Mouse (Mus musculus) liver, postnatal 0 days (tissue): Measurements from ENCODE around the gene Zbtb6. TPM values are rescaled to one million over a fixed set of nuclear protein-coding genes. Genes with fewer than 3 reads are reported as not detected.
A peak's percentile ranks its signal among the peaks of the same experiment; 100 is the strongest.

Experiments
- ATAC-seq: fragments of 200-750 bp; cut with Nextera tagmentation; 2 replicates; pipeline ENCODE4 v1.8.0; 2017; ENCODE audit warnings: mild to moderate bottlenecking, moderate library complexity
- DNase-seq: peaks from one replicate; pipeline ENCODE4 v3.0.0-alpha.2; 2016
- H3K27ac ChIP-seq: fragments of 300-500 bp; sonication (generic); 2 replicates; pipeline ENCODE4 v1.5.1; 2014; ENCODE audit warnings: antibody characterized with exemption, moderate library complexity, mild to moderate bottlenecking, low read depth
- H3K27me3 ChIP-seq: fragments of 300-500 bp; sonication (generic); 2 replicates; pipeline ENCODE4 v1.6.1; 2014; ENCODE audit warnings: low read length, control low read depth, mixed read lengths; ENCODE audit not compliant: insufficient read depth
- H3K36me3 ChIP-seq: fragments of 300-500 bp; sonication (generic); replicated peaks from 2 replicates; pipeline ENCODE4 v1.6.1; 2014; ENCODE audit warnings: mild to moderate bottlenecking, control low read depth, low read length, moderate library complexity, mixed read lengths; ENCODE audit not compliant: insufficient read depth
- H3K4me1 ChIP-seq: fragments of 300-500 bp; sonication (generic); 2 replicates; pipeline ENCODE4 v1.6.1; 2014; ENCODE audit warnings: antibody characterized with exemption, mild to moderate bottlenecking, control low read depth; ENCODE audit not compliant: insufficient read depth
- H3K4me2 ChIP-seq: fragments of 300-500 bp; sonication (generic); 2 replicates; pipeline ENCODE4 v1.6.1; 2014; ENCODE audit warnings: low read depth, mild to moderate bottlenecking, low read length, moderate library complexity, mixed read lengths
- H3K4me3 ChIP-seq: fragments of 300-500 bp; sonication (generic); 2 replicates; pipeline ENCODE4 v1.5.1; 2014; ENCODE audit warnings: low read depth, low read length
- H3K9ac ChIP-seq: fragments of 300-500 bp; sonication (generic); replicated peaks from 2 replicates; pipeline ENCODE4 v1.6.1; 2014; ENCODE audit warnings: mild to moderate bottlenecking, moderate library complexity
- H3K9me3 ChIP-seq: fragments of 300-500 bp; sonication (generic); 2 replicates; pipeline ENCODE4 v1.6.1; 2016; ENCODE audit warnings: mild to moderate bottlenecking, control low read depth, low read length, mixed read lengths
- CTCF ChIP-seq: sonication (generic); IDR thresholded peaks from 2 replicates; pipeline ENCODE4 v1.5.1; 2016; ENCODE audit warnings: antibody characterized with exemption, low read depth
- EP300 ChIP-seq: IDR thresholded peaks from 2 replicates; pipeline ENCODE4 v1.6.1; 2016; ENCODE audit warnings: antibody characterized with exemption, low read depth, mild to moderate bottlenecking
- WGBS: fragments of 180-500 bp; shearing (Covaris S2); extraction: QIAGEN DNeasy Blood & Tissue Kit; methylation state at CpG from one replicate; pipeline ENCODE4 v1.1.7; 2014; ENCODE audit not compliant: insufficient replicate concordance; 5-methylcytosine and 5-hydroxymethylcytosine counted together
- polyA plus RNA-seq: library from polyadenylated mRNA; unstranded; fragments of >200 nt; fragmentation: Nextera tagmentation; extraction: Ambion mirVana; gene quantifications from 2 replicates; pipeline ENCODE4 v1.2.1, GENCODE M21; 2015

The Zbtb6 gene
- polyA plus RNA-seq, 1 experiment from 2014 or later = 1.4 TPM

DNA sequence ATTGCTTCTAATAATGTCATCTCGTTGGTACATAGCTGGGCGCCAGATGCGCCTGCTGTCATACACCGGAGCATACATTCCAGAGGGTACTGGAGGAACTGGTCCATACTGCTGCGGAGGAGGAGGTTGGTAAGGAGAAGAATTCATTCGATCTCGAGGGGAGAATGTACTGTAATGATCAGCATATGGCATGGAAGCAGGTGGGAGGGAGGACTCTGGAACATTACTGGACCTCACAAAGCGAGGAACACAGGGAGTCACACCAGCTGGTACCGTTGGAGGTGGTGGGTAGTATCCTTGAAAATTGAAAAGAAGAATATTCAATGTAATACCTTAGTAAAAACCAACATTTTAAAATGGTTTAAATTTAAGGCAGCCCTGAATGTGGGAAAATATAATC, 60.0 kb downstream of the Zbtb6 start:
- Histone ChIP-seq H3K4me1 (no peaks in the 10 kb centered on the region), H3K27me3 (no peaks in the 10 kb centered on the region), H3K9me3 (no peaks in the 10 kb centered on the region), H3K4me2 (no peak overlapping the region), H3K9ac (no peak overlapping the region), H3K4me3 (no peak overlapping the region), H3K36me3 (peaks cover 43% of the 10 kb centered on the region), H3K27ac (no peak overlapping the region)
- ATAC-seq = no peak
- 90% methylated on average over 9 of the region's 9 CpGs for WGBS
- TF ChIP-seq CTCF (no peak), EP300 (no peak)
- no peak for DNase-seq

- H3K4me3 ChIP-seq = no peak overlapping the region
- 60% methylated on average over 2 of the region's 2 CpGs for WGBS
- no peaks in the 10 kb centered on the region for H3K9me3 ChIP-seq
- H3K36me3 ChIP-seq = peaks cover 53% of the 10 kb centered on the region
- H3K27me3 ChIP-seq = no peaks in the 10 kb centered on the region
- TF ChIP-seq EP300 (no peak), CTCF (peak; percentile 89)
- H3K9ac ChIP-seq = no peak overlapping the region
- no peak overlapping the region for H3K4me2 ChIP-seq
- H3K4me1 ChIP-seq = no peaks in the 10 kb centered on the region
- ATAC-seq (no peak), DNase-seq (peak; percentile 73)
- H3K27ac ChIP-seq = no peak overlapping the region
Measured at GRCm38 (mm10) chr2:37380189-37380588, 62.8 kb downstream of the Zbtb6 start.

DNA sequence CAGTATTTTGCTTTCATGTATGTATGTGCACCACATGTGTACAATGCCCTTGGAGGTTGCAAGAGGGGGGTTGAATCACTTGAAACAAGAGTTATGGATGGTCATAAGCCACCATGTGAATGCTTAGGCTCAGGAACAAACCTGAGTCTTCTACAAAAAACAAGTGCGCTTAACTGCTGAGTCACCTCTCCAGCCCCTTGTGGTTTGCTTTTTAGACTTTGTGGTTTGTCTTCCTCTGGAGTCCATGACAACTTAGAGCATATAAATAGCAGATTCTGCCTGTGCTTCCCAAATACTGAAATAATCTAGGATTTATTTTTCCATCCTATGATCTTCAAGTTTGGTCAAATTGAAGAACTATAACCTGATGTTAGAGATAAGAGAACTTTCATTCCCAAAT, 67.0 kb downstream of the Zbtb6 start:
- Histone ChIP-seq H3K9ac (no peak overlapping the region), H3K4me2 (no peak overlapping the region), H3K9me3 (no peaks in the 10 kb centered on the region), H3K4me1 (no peaks in the 10 kb centered on the region), H3K27me3 (no peaks in the 10 kb centered on the region), H3K27ac (no peak overlapping the region), H3K36me3 (peaks cover 36% of the 10 kb centered on the region), H3K4me3 (no peak overlapping the region)
- no peak for ATAC-seq
- 55% methylated on average over 1 of the region's 1 CpGs for WGBS
- no peak for DNase-seq
- TF ChIP-seq EP300 (no peak), CTCF (no peak)

Other genes with a start within 250 kb of the Zbtb6 start
- not detected in 2 replicates for gene Olfr366, start 231.6 kb downstream of the Zbtb6 start, polyA plus RNA-seq
- gene Olfr368, start 116.7 kb downstream of the Zbtb6 start, polyA plus RNA-seq = not detected in 2 replicates
- 12.7 and 13.7 TPM in 2 replicates for gene Pdcl, start 83.8 kb downstream of the Zbtb6 start, polyA plus RNA-seq
- 2.7 and 3.0 TPM in 2 replicates for gene Rc3h2, start 20.3 kb downstream of the Zbtb6 start, polyA plus RNA-seq
- 0.83 and 1.4 TPM in 2 replicates for gene Zbtb26, start within 50 bp of the Zbtb6 start, polyA plus RNA-seq
- gene Rabgap1, start 108 bp upstream of the Zbtb6 start, polyA plus RNA-seq = 5.6 and 6.2 TPM in 2 replicates
- gene Gpr21, start 73.2 kb upstream of the Zbtb6 start, polyA plus RNA-seq = 0.08 and 0.09 TPM in 2 replicates